Mouse (Mus musculus): ENCODE measurements at regions not wholly inside any gene's neighbourhood (a gene's known extent, or its start where the extent isn't known, plus 50 kb on each side); places are given as distances from the start of the nearest gene placed in this dataset.

DNA sequence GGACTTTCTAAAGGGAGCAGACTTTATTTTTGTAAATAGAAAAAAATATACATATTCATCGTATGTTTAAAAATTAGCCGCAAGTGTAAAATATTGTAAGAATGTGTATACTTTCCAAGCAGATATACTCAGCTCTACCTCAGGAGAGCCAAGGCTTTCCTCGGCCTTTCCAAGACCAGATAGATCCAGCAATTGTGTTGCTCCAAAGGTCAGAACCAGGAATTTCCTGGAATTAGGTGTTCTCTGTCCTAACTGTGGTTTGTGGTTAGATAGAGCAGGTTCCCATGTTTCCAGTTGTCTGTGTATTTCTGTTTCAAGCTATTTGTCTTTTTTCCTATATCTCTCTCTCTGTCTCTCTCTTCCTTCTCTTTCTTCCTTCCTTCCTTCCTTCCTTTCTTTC, 93.0 kb downstream of the Tpra1 start:
- TF ChIP-seq POLR2A (IDR thresholded peaks at IDR 0.05; ENCODE audit: extremely low read depth, insufficient read depth, low read length), result no peak
- TF ChIP-seq CTCF (IDR thresholded peaks at IDR 0.05; ENCODE audit: extremely low read depth, insufficient read depth, low read length), result no peak

All from cortical plate, adult 2 months (tissue).